Mouse (Mus musculus) testis, adult 2 months (tissue): ENCODE results near the gene Tmem230. TPM values are rescaled to one million over a fixed set of nuclear protein-coding genes. Genes with fewer than 3 reads are reported as not detected.

Experiments
- H3K27ac ChIP-seq: fragments of 200-500 bp; 2 replicates; pipeline ENCODE4 v1.5.1; 2012; ENCODE audit warnings: low read depth, low read length; ENCODE audit not compliant: control insufficient read depth, insufficient read depth
- H3K27me3 ChIP-seq: fragments of 200-500 bp; 2 replicates; pipeline ENCODE4 v1.6.1; 2012; ENCODE audit warnings: mild to moderate bottlenecking, low read length, moderate library complexity; ENCODE audit not compliant: control insufficient read depth, insufficient read depth
- H3K36me3 ChIP-seq: fragments of 200-500 bp; 2 replicates; pipeline ENCODE4 v1.6.1; 2012; ENCODE audit warnings: mild to moderate bottlenecking, low read length; ENCODE audit not compliant: control insufficient read depth, insufficient read depth
- H3K4me1 ChIP-seq: fragments of 200-500 bp; 2 replicates; pipeline ENCODE4 v1.6.1; 2012; ENCODE audit warnings: low read length; ENCODE audit not compliant: control insufficient read depth, insufficient read depth
- H3K4me3 ChIP-seq: fragments of 200-500 bp; 2 replicates; pipeline ENCODE4 v1.5.1; 2012; ENCODE audit warnings: low read depth, mild to moderate bottlenecking, low read length, moderate library complexity, mixed read lengths; ENCODE audit not compliant: control insufficient read depth
- CTCF ChIP-seq: fragments of 200-500 bp; IDR thresholded peaks from 2 replicates; pipeline ENCODE4 v1.5.1; 2012; ENCODE audit warnings: low read depth, mild to moderate bottlenecking, inconsistent platforms, low read length, moderate library complexity; ENCODE audit not compliant: control insufficient read depth, insufficient read depth, insufficient replicate concordance
- POLR2A ChIP-seq: fragments of 200-500 bp; IDR thresholded peaks from 2 replicates; pipeline ENCODE4 v1.6.1; 2012; ENCODE audit warnings: low read depth, mild to moderate bottlenecking, inconsistent platforms, low read length, moderate library complexity; ENCODE audit not compliant: control insufficient read depth
- polyA plus RNA-seq: library from polyadenylated mRNA; depleted of rRNA; stranded (reverse); fragments of >200 nt; gene quantifications from 2 replicates; pipeline ENCODE4 v1.2.3, GENCODE M21; 2012

Gene Tmem230
- polyA plus RNA-seq, 1 experiment, result 139 TPM

GRCm38 (mm10) chr2:132235975-132236374 is 11.6 kb downstream of the Tmem230 start:
- no peaks in the 10 kb centered on the region; the same call in 1 of the 2 replicates for H3K4me1 ChIP-seq
- peaks cover 1% of the 10 kb centered on the region; the same call in 1 of the 2 replicates for H3K36me3 ChIP-seq
- H3K27me3 ChIP-seq, result no peaks in the 10 kb centered on the region
- no peak overlapping the region for H3K4me3 ChIP-seq
- no peak for TF ChIP-seq CTCF
- no peak for TF ChIP-seq POLR2A
- H3K27ac ChIP-seq, result no peak overlapping the region

GRCm38 (mm10) chr2:132235291-132235690 is 12.3 kb downstream of the Tmem230 start:
- TF ChIP-seq CTCF (no peak), POLR2A (no peak)
- no peak overlapping the region for H3K27ac ChIP-seq

GRCm38 (mm10) chr2:132233985-132234765 is 13.4 kb downstream of the Tmem230 start:
- no peaks in the 10 kb centered on the region for H3K27me3 ChIP-seq
- H3K36me3 ChIP-seq, result peaks cover 1% of the 10 kb centered on the region; the same call in 1 of the 2 replicates
- H3K4me3 ChIP-seq, result no peak overlapping the region
- no peaks in the 10 kb centered on the region; the same call in 1 of the 2 replicates for H3K4me1 ChIP-seq
- TF ChIP-seq POLR2A (no peak), CTCF (no peak)
- no peak overlapping the region for H3K27ac ChIP-seq

More at GRCm38 (mm10) chr2:132235291-132235690, 12.3 kb downstream of the Tmem230 start:
- peaks cover 1% of the 10 kb centered on the region; the same call in 1 of the 2 replicates for H3K36me3 ChIP-seq
- no peaks in the 10 kb centered on the region for H3K27me3 ChIP-seq
- H3K4me1 ChIP-seq, result no peaks in the 10 kb centered on the region; the same call in 1 of the 2 replicates
- H3K4me3 ChIP-seq, result no peak overlapping the region

- H3K27me3 ChIP-seq, result no peaks in the 10 kb centered on the region
- TF ChIP-seq POLR2A (no peak), CTCF (no peak)
Observed at GRCm38 (mm10) chr2:132232413-132232945, 15.1 kb downstream of the Tmem230 start.

GRCm38 (mm10) chr2:132224359-132224758 is 23.2 kb downstream of the Tmem230 start:
- no peaks in the 10 kb centered on the region for H3K36me3 ChIP-seq

More at GRCm38 (mm10) chr2:132232413-132232945, 15.1 kb downstream of the Tmem230 start:
- no peaks in the 10 kb centered on the region; the same call in 1 of the 2 replicates for H3K4me1 ChIP-seq
- no peak overlapping the region for H3K4me3 ChIP-seq
- no peaks in the 10 kb centered on the region for H3K36me3 ChIP-seq
- H3K27ac ChIP-seq, result no peak overlapping the region

GRCm38 (mm10) chr2:132221611-132222073 is 26.0 kb downstream of the Tmem230 start:
- no peak overlapping the region for H3K4me3 ChIP-seq
- TF ChIP-seq CTCF (no peak), POLR2A (no peak)
- no peaks in the 10 kb centered on the region for H3K27me3 ChIP-seq
- no peak overlapping the region for H3K27ac ChIP-seq
- no peaks in the 10 kb centered on the region for H3K36me3 ChIP-seq
- H3K4me1 ChIP-seq, result no peaks in the 10 kb centered on the region

More at GRCm38 (mm10) chr2:132224359-132224758, 23.2 kb downstream of the Tmem230 start:
- Histone ChIP-seq H3K27me3 (no peaks in the 10 kb centered on the region), H3K4me3 (no peak overlapping the region), H3K4me1 (no peaks in the 10 kb centered on the region), H3K27ac (no peak overlapping the region)
- TF ChIP-seq CTCF (no peak), POLR2A (no peak)

GRCm38 (mm10) chr2:132211995-132212656 is 35.5 kb downstream of the Tmem230 start:
- H3K27ac ChIP-seq, result no peak overlapping the region
- TF ChIP-seq CTCF, result no peak
- no peak for TF ChIP-seq POLR2A
- no peak overlapping the region for H3K4me3 ChIP-seq
- no peaks in the 10 kb centered on the region for H3K36me3 ChIP-seq
- H3K27me3 ChIP-seq, result no peaks in the 10 kb centered on the region
- no peaks in the 10 kb centered on the region for H3K4me1 ChIP-seq
